Mouse (Mus musculus) ES-E14 (cell line): ENCODE measurements around the gene Nav2. TPM values are rescaled to one million over a fixed set of nuclear protein-coding genes. Genes with fewer than 3 reads are reported as not detected.
A peak's percentile ranks its signal among the peaks of the same experiment; 100 is the strongest.

Source experiments
- DNase-seq: peaks from one replicate; pipeline ENCODE4 v3.0.0-alpha.2; 2013; ENCODE audit warnings: low read depth, low spot score
- H3K27ac ChIP-seq: 2 replicates; pipeline ENCODE4 v1.5.1; 2012; ENCODE audit warnings: low read depth, mild to moderate bottlenecking, low read length, moderate library complexity, mixed read lengths; ENCODE audit not compliant: poor library complexity, insufficient read depth, severe bottlenecking
- H3K36me3 ChIP-seq: 2 replicates; pipeline ENCODE4 v1.6.1; 2012; ENCODE audit warnings: mild to moderate bottlenecking, low read length, moderate library complexity, mixed read lengths; ENCODE audit not compliant: control insufficient read depth, poor library complexity, insufficient read depth, severe bottlenecking
- H3K4me1 ChIP-seq, 2 experiments: fragments of 150-350 bp in 1 of 2; sonication (generic) in 1 of 2; 2 replicates each; pipeline ENCODE4 v1.6.1; 2012; ENCODE audit warnings: low read length in 2 of 2, mild to moderate bottlenecking in 1 of 2, mixed read lengths in 1 of 2; ENCODE audit not compliant: control insufficient read depth in 2 of 2, insufficient read depth in 2 of 2, poor library complexity in 1 of 2
- H3K4me3 ChIP-seq, 2 experiments: fragments of 150-350 bp in 1 of 2; sonication (generic) in 1 of 2; 2 replicates each; pipeline ENCODE4 v1.5.1; 2012; ENCODE audit warnings: low read length in 2 of 2, low read depth in 1 of 2, mild to moderate bottlenecking in 1 of 2, mixed read lengths in 1 of 2; ENCODE audit not compliant: insufficient read depth in 1 of 2, poor library complexity in 1 of 2, severe bottlenecking in 1 of 2
- H3K9ac ChIP-seq: 2 replicates; pipeline ENCODE4 v1.6.1; 2012; ENCODE audit warnings: low read depth, mild to moderate bottlenecking, low read length, mixed read lengths; ENCODE audit not compliant: poor library complexity, insufficient read depth, severe bottlenecking
- H3K9me3 ChIP-seq: fragments of 150-350 bp; sonication (generic); 2 replicates; pipeline ENCODE4 v1.6.1; 2012; ENCODE audit warnings: low read depth, mild to moderate bottlenecking, low read length; ENCODE audit not compliant: control insufficient read depth, insufficient read depth
- CHD2 ChIP-seq: IDR thresholded peaks from 2 replicates; pipeline ENCODE4 v1.6.1; 2014; ENCODE audit warnings: mild to moderate bottlenecking, low read depth, low read length, inconsistent platforms
- HCFC1 ChIP-seq: IDR thresholded peaks from 2 replicates; pipeline ENCODE4 v1.6.1; 2012; ENCODE audit warnings: low read length, inconsistent platforms, borderline replicate concordance; ENCODE audit not compliant: insufficient read depth
- MAFK ChIP-seq: IDR thresholded peaks from 2 replicates; pipeline ENCODE4 v1.6.1; 2014; ENCODE audit warnings: mild to moderate bottlenecking, low read depth, low read length, inconsistent platforms; ENCODE audit not compliant: insufficient read depth
- ZC3H11A ChIP-seq: IDR thresholded peaks from 2 replicates; pipeline ENCODE4 v1.6.1; 2012; ENCODE audit warnings: low read depth, mild to moderate bottlenecking, inconsistent platforms, low read length, borderline replicate concordance
- ZNF384 ChIP-seq: IDR thresholded peaks from 2 replicates; pipeline ENCODE4 v1.6.1; 2012; ENCODE audit warnings: low read depth, low read length, inconsistent platforms
- in situ Hi-C, 2 experiments: fragments of 600-800 bp; cut with MboI; formaldehyde crosslinking; loops; one replicate each; pipeline ENCODE4 v1.15.1; 2025; ENCODE audit warnings: low sequenced_read_pairs in 2 of 2, inconsistent platforms in 1 of 2; ENCODE audit not compliant: unreplicated experiment in 2 of 2
- total RNA-seq: library from RNA; depleted of rRNA; stranded (reverse); fragments of 300-350 nt; gene quantifications from 2 replicates; pipeline ENCODE4 v1.2.3, GENCODE M21; 2012

Nav2 gene
- total RNA-seq, 1 experiment: 18.2 TPM

- no peak for TF ChIP-seq ZNF384
- TF ChIP-seq HCFC1: no peak
- no peak for TF ChIP-seq MAFK
- no peak for TF ChIP-seq CHD2
- no peak for TF ChIP-seq ZC3H11A
- no peak for DNase-seq
- H3K4me3 ChIP-seq: no peak overlapping the region
- H3K9me3 ChIP-seq: no peaks in the 10 kb centered on the region
- no peak overlapping the region for H3K27ac ChIP-seq
- peaks cover 26% of the 10 kb centered on the region for H3K36me3 ChIP-seq
- no peak overlapping the region for H3K9ac ChIP-seq
- in situ Hi-C loops: no loop called here
- 0 out of 4 replicates have a peak, but pooled peaks cover 0 to 2% of the 10 kb centered on the region in 2 experiments for H3K4me1 ChIP-seq
Observed at GRCm38 (mm10) chr7:48877786-48878390, 30.6 kb upstream of the Nav2 start.

GRCm38 (mm10) chr7:48879574-48879973 lies 28.9 kb upstream of the Nav2 start:
- in situ Hi-C loops: no loop called here
- no peak overlapping the region for H3K9ac ChIP-seq
- peaks cover 18% of the 10 kb centered on the region for H3K36me3 ChIP-seq
- 0 out of 4 replicates have a peak, but pooled peaks cover 0 to 2% of the 10 kb centered on the region in 2 experiments for H3K4me1 ChIP-seq
- H3K27ac ChIP-seq: no peak overlapping the region
- H3K9me3 ChIP-seq: no peaks in the 10 kb centered on the region
- no peak for DNase-seq
- H3K4me3 ChIP-seq: no peak overlapping the region
- TF ChIP-seq HCFC1 (no peak), CHD2 (no peak), ZNF384 (no peak), MAFK (no peak), ZC3H11A (no peak)

GRCm38 (mm10) chr7:48880591-48881481 lies 27.7 kb upstream of the Nav2 start:
- Histone ChIP-seq H3K36me3 (peaks cover 6% of the 10 kb centered on the region), H3K4me3 (peak overlapping the region; percentile 84 to 88), H3K9ac (peak overlapping the region; percentile 93), H3K9me3 (no peaks in the 10 kb centered on the region), H3K4me1 (0 out of 4 replicates have a peak, but pooled peaks cover 0 to 2% of the 10 kb centered on the region in 2 experiments), H3K27ac (peak overlapping the region; percentile 52; the same call in 1 of the 2 replicates)
- TF ChIP-seq HCFC1 (0 out of 2 replicates have a peak, but pooled peaks have one; percentile 20), CHD2 (no peak), ZNF384 (no peak), MAFK (no peak), ZC3H11A (no peak)
- peak; percentile 95 for DNase-seq
- in situ Hi-C loops: loop anchor here in 1 of 2 experiments (10.0 kb wide), 1 partner anchor 64 kb away; no protein-coding TSS in a partner anchor

GRCm38 (mm10) chr7:48881486-48881885 lies 27.0 kb upstream of the Nav2 start, which contains the start of gene E2f8:
Gene E2f8, minus strand, starts transcription at chr7:48881596.
- Histone ChIP-seq H3K4me1 (no peaks in the 10 kb centered on the region), H3K9me3 (no peaks in the 10 kb centered on the region), H3K27ac (peak within 1 kb of the TSS; percentile 52; the same call in 1 of the 2 replicates), H3K36me3 (peaks cover 3% of the 10 kb centered on the region), H3K9ac (peak within 1 kb of the TSS; percentile 93), H3K4me3 (peak within 1 kb of the TSS; percentile 84 to 88)
- TF ChIP-seq HCFC1 (no peak), MAFK (no peak), CHD2 (no peak), ZNF384 (no peak), ZC3H11A (no peak)
- in situ Hi-C loops: loop anchor here in 1 of 2 experiments (10.0 kb wide), 1 partner anchor 63 kb away; no protein-coding TSS in a partner anchor
- peak; percentile 43 for DNase-seq
